Mouse (Mus musculus): ENCODE data around the gene Stra6l. TPM values are rescaled to one million over a fixed set of nuclear protein-coding genes. Genes with fewer than 3 reads are reported as not detected.

Stra6l gene
- total RNA-seq, 2 experiments from 2014 or later: not detected

- DNase-seq: no peak
- intact Hi-C loops (cut with DNase I): no loop called here
These were observed 61.5 kb downstream of the Stra6l start for GRCm38 (mm10) chr4:45909924-45910323.

- no peak for DNase-seq
- intact Hi-C loops (cut with DNase I): no loop called here
These were observed 62.8 kb downstream of the Stra6l start for GRCm38 (mm10) chr4:45911256-45911655.

- no peak for DNase-seq
- intact Hi-C loops (cut with DNase I): no loop called here
These were observed 63.4 kb downstream of the Stra6l start for GRCm38 (mm10) chr4:45911876-45912275.

- no peak for DNase-seq
- intact Hi-C loops (cut with DNase I): no loop called here
These were observed 68.6 kb downstream of the Stra6l start for GRCm38 (mm10) chr4:45917091-45917490.

GRCm38 (mm10) chr4:45921663-45922435 lies 73.4 kb downstream of the Stra6l start:
- DNase-seq: no peak
- intact Hi-C loops (cut with DNase I): no loop called here

- intact Hi-C loops (cut with DNase I): no loop called here
- DNase-seq: no peak
These were observed 75.5 kb downstream of the Stra6l start for GRCm38 (mm10) chr4:45924011-45924410.

GRCm38 (mm10) chr4:45928561-45928960 lies 80.1 kb downstream of the Stra6l start:
- intact Hi-C loops (cut with DNase I): no loop called here
- no peak for DNase-seq

Other genes with a start within 250 kb of the Stra6l start
- under 1 TPM; 0.47 to 0.54 TPM for gene Aldh1b1, start 49.6 kb upstream of the Stra6l start, total RNA-seq (2021)
- not detected for gene Igfbpl1, start 21.7 kb upstream of the Stra6l start, total RNA-seq (2021)
- not detected for gene Ccdc180, start 41.6 kb downstream of the Stra6l start, total RNA-seq (2021)
- 1 to 10 TPM; 7.4 to 8.1 TPM for gene Tdrd7, start 116.7 kb downstream of the Stra6l start, total RNA-seq (2021)
- gene Tmod1, start 190.3 kb downstream of the Stra6l start, total RNA-seq (2021): 100 to 1,000 TPM; 199 to 210 TPM